Mouse (Mus musculus) embryonic facial prominence, embryonic 13.5 days (tissue): ENCODE results near the gene Anapc13. TPM values are rescaled to one million over a fixed set of nuclear protein-coding genes. Genes with fewer than 3 reads are reported as not detected.

Experiments used
- ATAC-seq: fragments of 200-750 bp; cut with Nextera tagmentation; 2 replicates; pipeline ENCODE4 v1.8.0; 2017; ENCODE audit warnings: low read depth; ENCODE audit not compliant: insufficient number of reproducible peaks, insufficient read depth, low FRiP score, low TSS enrichment
- H3K27ac ChIP-seq: fragments of 300-500 bp; sonication (generic); 2 replicates; pipeline ENCODE4 v1.5.1; 2015; ENCODE audit warnings: moderate library complexity, mild to moderate bottlenecking, inconsistent platforms
- H3K27me3 ChIP-seq: fragments of 300-500 bp; sonication (generic); 2 replicates; pipeline ENCODE4 v1.6.1; 2015; ENCODE audit warnings: mild to moderate bottlenecking, inconsistent platforms
- H3K36me3 ChIP-seq: fragments of 300-500 bp; sonication (generic); 2 replicates; pipeline ENCODE4 v1.6.1; 2015; ENCODE audit warnings: mild to moderate bottlenecking, inconsistent platforms
- H3K4me1 ChIP-seq: fragments of 300-500 bp; sonication (generic); 2 replicates; pipeline ENCODE4 v1.6.1; 2015; ENCODE audit warnings: inconsistent platforms
- H3K4me2 ChIP-seq: fragments of 300-500 bp; sonication (generic); 2 replicates; pipeline ENCODE4 v1.6.1; 2015; ENCODE audit warnings: moderate library complexity, mild to moderate bottlenecking, inconsistent platforms
- H3K4me3 ChIP-seq: fragments of 300-500 bp; sonication (generic); 2 replicates; pipeline ENCODE4 v1.5.1; 2015; ENCODE audit warnings: mild to moderate bottlenecking, inconsistent platforms
- H3K9ac ChIP-seq: fragments of 300-500 bp; sonication (generic); 2 replicates; pipeline ENCODE4 v1.6.1; 2015; ENCODE audit warnings: mild to moderate bottlenecking, inconsistent platforms
- H3K9me3 ChIP-seq: fragments of 300-500 bp; sonication (generic); 2 replicates; pipeline ENCODE4 v1.6.1; 2016; ENCODE audit warnings: inconsistent platforms
- WGBS: fragments of 180-500 bp; shearing (Covaris S2); methylation state at CpG from one replicate; pipeline ENCODE4 v1.1.7; 2015; ENCODE audit warnings: mixed read lengths; 5-methylcytosine and 5-hydroxymethylcytosine counted together
- polyA plus RNA-seq: library from polyadenylated mRNA; unstranded; fragments of >200 nt; fragmentation: Nextera tagmentation; extraction: Ambion mirVana; gene quantifications from 2 replicates; pipeline ENCODE4 v1.2.1, GENCODE M21; 2015

Anapc13 gene
- 195 and 200 TPM in 2 replicates for polyA plus RNA-seq

DNA sequence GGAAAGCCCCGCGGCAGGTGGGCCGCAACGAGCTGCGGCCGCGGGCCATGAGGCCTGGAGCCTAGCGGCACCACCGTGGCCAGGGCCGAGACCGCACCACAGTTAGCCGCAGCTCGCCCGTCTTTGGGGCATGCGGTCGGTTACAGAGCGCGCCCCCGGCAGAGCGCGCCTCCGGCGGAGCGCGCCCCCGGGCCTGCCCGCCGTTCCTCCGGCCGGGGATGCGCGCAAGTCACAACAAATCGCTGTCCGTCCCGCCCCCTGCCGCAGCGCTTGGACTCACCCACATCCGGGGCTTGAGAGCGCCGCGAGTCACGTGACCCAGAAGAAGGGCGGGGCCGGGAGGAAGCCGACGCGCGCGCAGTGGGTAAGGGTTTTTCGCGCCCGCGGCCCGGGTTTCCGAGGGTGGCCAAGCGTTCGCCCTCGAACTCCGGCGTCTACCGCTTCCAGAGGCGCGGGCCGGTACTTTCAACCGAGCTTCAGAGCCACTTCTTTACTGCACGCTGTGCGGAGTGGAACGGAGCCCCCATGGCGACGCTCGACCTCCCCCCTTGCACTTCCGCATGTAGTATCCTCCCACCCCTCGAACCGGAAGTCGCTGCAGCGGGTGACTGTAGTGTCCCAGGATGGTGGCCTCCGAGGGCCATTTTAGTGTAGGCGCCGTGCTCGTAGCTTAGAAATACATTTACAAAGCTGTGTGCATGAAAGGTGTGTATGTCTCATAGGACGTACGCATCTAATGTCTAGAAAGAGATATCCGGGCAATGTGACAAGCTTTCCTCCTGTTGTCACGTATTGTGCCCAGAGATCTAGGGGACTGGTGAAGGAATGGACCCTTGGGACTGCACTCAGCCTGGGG is at the start of gene Anapc13, which contains the start of gene Cep63:
TSS of gene Anapc13 (plus strand) at position 314 of the 856 bp plus-strand sequence.
TSS of gene Cep63 (minus strand) at position 552 of the 856 bp plus-strand sequence.
- peak within 1 kb of the TSS; percentile 98 for H3K27ac ChIP-seq
- H3K9me3 ChIP-seq: no peaks in the 10 kb centered on the region
- WGBS: under 1% methylated on average over 62 of the region's 84 CpGs
- H3K4me2 ChIP-seq: peak within 1 kb of the TSS; percentile 70
- no peaks in the 10 kb centered on the region for H3K27me3 ChIP-seq
- peak within 1 kb of the TSS; percentile 97 for H3K4me3 ChIP-seq
- peaks cover 6% of the 10 kb centered on the region; the same call in 1 of the 2 replicates for H3K36me3 ChIP-seq
- H3K9ac ChIP-seq: peak within 1 kb of the TSS; percentile 99
- H3K4me1 ChIP-seq: peaks cover 33% of the 10 kb centered on the region
- ATAC-seq: peak; percentile 92

DNA sequence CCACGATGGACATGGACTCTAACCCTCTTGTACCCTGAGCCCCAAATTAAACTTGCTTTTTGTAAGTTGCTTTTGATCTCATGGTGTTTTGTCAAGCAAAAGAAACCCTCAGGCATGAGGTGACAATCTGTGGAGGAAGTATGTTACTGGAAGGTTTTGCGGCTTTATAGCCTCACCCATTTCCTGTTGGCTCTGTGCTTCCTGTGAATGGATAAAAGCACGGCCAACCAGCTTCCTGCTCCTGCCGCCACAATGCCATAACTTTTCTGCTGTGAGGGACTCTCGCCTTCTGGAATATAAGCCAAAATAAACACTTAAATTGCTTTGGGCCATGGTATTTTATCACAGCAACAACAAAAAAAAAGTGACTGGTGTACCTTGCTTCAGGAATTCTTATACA is 48.6 kb upstream of the Anapc13 start:
- Histone ChIP-seq H3K9ac (no peak overlapping the region), H3K4me1 (no peaks in the 10 kb centered on the region), H3K4me3 (no peak overlapping the region), H3K4me2 (no peak overlapping the region), H3K36me3 (no peaks in the 10 kb centered on the region), H3K9me3 (no peaks in the 10 kb centered on the region), H3K27me3 (no peaks in the 10 kb centered on the region), H3K27ac (no peak overlapping the region)
- ATAC-seq: no peak
- WGBS: 68% methylated on average over 5 of the region's 5 CpGs

DNA sequence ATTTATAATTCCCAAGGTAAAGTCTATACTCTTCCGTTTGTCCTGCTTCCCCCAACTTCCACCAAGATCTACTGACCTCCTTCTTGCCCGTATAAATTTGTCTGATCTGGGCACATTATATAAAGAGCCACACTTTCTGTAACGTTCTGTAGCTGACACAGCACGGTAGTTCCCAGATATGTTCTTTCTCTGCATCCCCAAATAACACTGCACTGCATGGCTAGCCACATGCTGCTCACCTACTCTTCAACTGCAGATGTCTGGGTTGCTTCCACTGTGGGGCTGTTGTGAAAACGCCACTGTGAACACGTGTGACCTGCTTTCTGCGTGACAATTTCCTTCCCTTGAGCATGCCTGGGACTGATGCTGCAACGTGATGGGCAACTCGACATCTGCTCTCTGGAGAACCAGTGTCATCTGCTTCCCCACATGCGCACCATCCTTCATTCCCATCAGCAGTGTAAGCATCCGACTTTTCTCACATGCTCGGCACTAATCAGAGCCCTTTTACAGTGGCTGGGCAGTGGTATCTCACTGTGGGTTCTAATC is 44.1 kb upstream of the Anapc13 start:
- no peak overlapping the region for H3K9ac ChIP-seq
- H3K27ac ChIP-seq: no peak overlapping the region
- no peaks in the 10 kb centered on the region for H3K9me3 ChIP-seq
- no peak for ATAC-seq
- H3K4me3 ChIP-seq: no peak overlapping the region
- peaks cover 30% of the 10 kb centered on the region for H3K36me3 ChIP-seq
- H3K27me3 ChIP-seq: no peaks in the 10 kb centered on the region
- 76% methylated on average over 12 of the region's 12 CpGs for WGBS
- no peak overlapping the region for H3K4me2 ChIP-seq
- H3K4me1 ChIP-seq: 0 out of 2 replicates have a peak, but pooled peaks cover 4% of the 10 kb centered on the region

DNA sequence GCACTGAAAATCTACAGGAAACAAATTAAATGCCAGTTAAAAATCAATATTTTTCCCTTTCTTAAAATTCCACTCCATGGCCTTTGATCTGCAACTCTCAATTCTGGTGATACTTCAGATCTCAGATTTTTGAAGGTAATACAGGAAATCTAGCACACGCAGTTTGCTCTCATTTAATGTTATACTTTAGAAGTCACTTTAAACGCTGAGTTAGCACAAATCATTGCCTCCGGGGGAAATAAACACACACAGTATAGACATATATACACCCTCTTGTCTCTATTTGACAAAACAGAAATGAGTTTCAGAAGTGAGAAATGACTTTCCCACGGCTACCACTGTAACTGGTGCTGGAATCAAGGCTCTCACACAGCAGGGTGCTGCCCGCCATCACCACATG is 38.7 kb upstream of the Anapc13 start:
- Histone ChIP-seq H3K9me3 (no peaks in the 10 kb centered on the region), H3K4me3 (no peak overlapping the region), H3K9ac (no peak overlapping the region), H3K36me3 (peaks cover 43% of the 10 kb centered on the region), H3K27ac (no peak overlapping the region), H3K4me1 (0 out of 2 replicates have a peak, but pooled peaks cover 4% of the 10 kb centered on the region), H3K4me2 (no peak overlapping the region), H3K27me3 (no peaks in the 10 kb centered on the region)
- WGBS: 80% methylated on average over 5 of the region's 5 CpGs
- no peak for ATAC-seq

DNA sequence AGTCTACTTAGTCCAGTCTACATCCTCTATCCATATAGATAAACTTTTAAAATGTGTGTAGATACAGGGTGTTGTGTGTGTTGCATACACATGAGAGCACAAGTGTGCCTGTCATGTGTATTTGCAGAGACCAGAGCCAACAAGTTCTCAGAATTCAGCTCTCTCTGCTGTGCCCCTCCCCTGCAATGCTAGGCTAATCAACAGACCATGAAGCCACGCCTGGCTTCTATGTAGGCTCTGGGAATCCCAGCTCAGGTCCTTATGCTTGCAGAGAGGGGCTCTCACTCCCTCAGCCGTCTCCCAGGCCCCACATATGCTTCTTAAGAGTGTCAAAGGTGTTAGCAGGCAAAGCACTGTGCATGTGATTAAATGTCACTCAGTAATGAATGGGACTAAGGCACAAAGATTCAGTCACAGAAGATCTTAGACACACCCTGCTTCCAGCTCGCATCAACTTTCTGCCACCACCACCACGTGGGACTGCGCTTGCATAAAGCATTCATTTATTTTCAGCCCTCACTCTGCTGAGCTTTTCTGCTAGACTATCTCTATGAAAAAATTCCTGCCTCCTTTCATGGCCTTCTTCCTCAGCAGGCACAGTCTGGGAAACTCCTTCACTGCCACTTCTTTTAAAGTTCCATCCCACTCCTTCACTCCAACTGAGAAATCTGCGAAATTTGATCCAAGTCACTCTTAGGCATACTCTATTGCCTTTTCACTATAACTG is 31.3 kb upstream of the Anapc13 start:
- H3K36me3 ChIP-seq: peaks cover 44% of the 10 kb centered on the region
- ATAC-seq: no peak

DNA sequence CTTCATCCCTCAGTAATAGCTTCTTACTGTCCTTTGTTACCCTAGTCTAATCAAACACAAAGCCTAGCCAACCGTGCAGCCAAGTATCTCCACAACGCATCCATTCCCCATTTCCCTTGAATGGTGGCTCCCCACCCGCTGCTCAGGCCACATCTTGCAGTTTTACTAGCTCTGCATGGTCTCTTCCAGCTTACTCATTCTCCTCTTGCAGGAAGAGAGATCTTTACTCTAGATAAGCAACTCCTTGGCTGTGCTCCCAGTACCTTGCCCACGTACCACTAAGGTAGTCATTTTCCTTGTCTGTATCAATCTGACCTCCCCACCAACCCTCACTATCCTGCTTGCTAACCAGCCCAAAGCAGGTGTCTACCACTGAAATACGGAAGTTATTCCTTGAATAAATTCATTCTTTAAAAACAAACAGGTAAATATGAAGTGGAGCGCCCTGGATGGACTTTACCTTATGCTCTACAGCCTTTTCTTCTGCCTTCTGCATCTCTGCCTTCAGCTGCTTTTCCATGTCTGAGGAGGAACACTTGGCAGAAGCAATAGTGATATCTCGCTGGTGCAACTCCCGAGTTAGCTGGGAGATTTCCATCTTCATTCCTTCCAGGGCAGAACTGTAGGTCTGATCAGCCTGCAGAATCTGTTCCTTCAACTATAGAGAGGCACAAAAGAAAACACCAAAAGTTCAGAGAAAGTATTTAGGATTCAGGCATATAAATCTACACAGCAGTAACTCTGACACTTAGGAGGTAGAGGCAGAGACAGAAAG is 30.2 kb upstream of the Anapc13 start:
- H3K4me3 ChIP-seq: no peak overlapping the region
- H3K9ac ChIP-seq: no peak overlapping the region
- peaks cover 47% of the 10 kb centered on the region for H3K36me3 ChIP-seq
- 82% methylated on average over 8 of the region's 8 CpGs for WGBS
- H3K9me3 ChIP-seq: no peaks in the 10 kb centered on the region
- no peak for ATAC-seq
- peak overlapping the region; percentile 44; the same call in 1 of the 2 replicates for H3K27ac ChIP-seq
- no peaks in the 10 kb centered on the region for H3K27me3 ChIP-seq
- H3K4me2 ChIP-seq: no peak overlapping the region
- peaks cover 10% of the 10 kb centered on the region for H3K4me1 ChIP-seq

More for the DNA sequence above, 31.3 kb upstream of the Anapc13 start:
- H3K27ac ChIP-seq: 0 out of 2 replicates have a peak overlapping the region, but pooled peaks have one; percentile 44
- no peak overlapping the region for H3K4me2 ChIP-seq
- peaks cover 10% of the 10 kb centered on the region for H3K4me1 ChIP-seq
- WGBS: 57% methylated on average over 6 of the region's 6 CpGs
- no peak overlapping the region for H3K4me3 ChIP-seq
- H3K27me3 ChIP-seq: no peaks in the 10 kb centered on the region
- H3K9me3 ChIP-seq: no peaks in the 10 kb centered on the region
- H3K9ac ChIP-seq: no peak overlapping the region

DNA sequence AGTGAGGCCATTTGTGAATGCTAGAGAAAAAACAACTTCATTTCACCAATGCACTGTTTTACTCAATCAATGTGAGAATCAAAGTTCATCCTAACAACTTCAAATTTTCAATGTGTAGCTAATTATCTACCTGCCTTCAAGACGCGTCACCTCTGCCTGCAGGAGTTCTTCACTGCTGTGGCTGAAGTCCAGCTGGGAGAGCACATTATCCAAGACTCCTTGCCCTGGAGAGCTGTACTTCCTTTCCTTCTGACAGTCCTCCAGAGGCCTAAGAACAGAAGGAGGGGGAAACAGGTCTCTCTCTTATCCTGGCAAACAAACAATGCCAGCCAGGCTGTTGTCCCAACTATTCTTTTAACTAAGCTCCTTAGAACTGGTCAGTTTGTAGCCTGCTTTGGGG is 24.9 kb upstream of the Anapc13 start:
- Histone ChIP-seq H3K27ac (no peak overlapping the region), H3K9ac (no peak overlapping the region), H3K36me3 (peaks cover 44% of the 10 kb centered on the region), H3K4me3 (no peak overlapping the region), H3K4me2 (no peak overlapping the region), H3K4me1 (no peaks in the 10 kb centered on the region), H3K9me3 (no peaks in the 10 kb centered on the region), H3K27me3 (no peaks in the 10 kb centered on the region)
- ATAC-seq: no peak
- WGBS: 77% methylated on average over 2 of the region's 2 CpGs

DNA sequence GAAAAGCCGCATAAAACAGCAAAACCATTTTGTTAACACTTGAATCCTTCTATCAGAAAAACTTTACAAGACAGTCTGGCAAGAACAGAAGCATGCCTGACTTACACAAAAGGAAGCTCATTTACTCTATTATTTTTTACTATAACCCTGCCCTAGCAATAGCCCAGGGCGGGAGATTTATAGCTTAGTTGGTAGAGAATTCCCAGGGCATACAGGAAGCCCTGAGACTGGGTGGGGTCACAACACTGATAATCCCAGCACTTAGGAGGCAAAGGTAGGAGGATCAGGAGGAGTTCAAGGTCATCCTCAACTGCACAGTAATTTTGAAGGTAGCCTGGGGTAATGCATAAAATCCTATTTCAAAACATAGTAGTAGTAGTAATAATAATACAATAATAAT is 24.4 kb upstream of the Anapc13 start:
- H3K4me1 ChIP-seq: no peaks in the 10 kb centered on the region
- H3K4me3 ChIP-seq: no peak overlapping the region
- H3K27me3 ChIP-seq: no peaks in the 10 kb centered on the region
- H3K9me3 ChIP-seq: no peaks in the 10 kb centered on the region
- no peak overlapping the region for H3K9ac ChIP-seq
- no peak for ATAC-seq
- peaks cover 40% of the 10 kb centered on the region for H3K36me3 ChIP-seq
- WGBS: 85% methylated on average over 2 of the region's 2 CpGs
- no peak overlapping the region for H3K27ac ChIP-seq
- no peak overlapping the region for H3K4me2 ChIP-seq

DNA sequence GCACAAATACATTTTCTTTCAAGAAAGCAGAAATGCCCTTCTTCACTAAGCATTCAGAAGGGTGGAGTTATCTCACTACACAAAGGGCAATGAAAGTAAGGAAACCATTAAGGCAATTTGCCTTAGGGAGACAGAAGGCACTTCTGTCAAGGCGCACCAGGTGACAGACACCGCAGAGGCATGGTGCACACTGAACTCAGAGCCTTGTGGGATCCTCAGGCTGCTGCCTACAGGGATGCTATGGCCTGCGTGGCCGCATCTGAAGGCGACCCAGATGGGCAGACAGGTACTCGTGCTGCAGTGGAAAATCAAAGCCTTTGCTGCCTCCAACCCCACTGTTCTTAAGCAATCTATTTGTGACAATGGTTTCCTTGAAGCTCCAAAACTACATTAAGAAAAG is 20.9 kb upstream of the Anapc13 start:
- Histone ChIP-seq H3K9me3 (no peaks in the 10 kb centered on the region), H3K4me1 (no peaks in the 10 kb centered on the region), H3K9ac (no peak overlapping the region), H3K4me3 (no peak overlapping the region), H3K4me2 (no peak overlapping the region), H3K27ac (no peak overlapping the region), H3K36me3 (peaks cover 43% of the 10 kb centered on the region), H3K27me3 (no peaks in the 10 kb centered on the region)
- no peak for ATAC-seq
- WGBS: 80% methylated on average over 6 of the region's 6 CpGs

DNA sequence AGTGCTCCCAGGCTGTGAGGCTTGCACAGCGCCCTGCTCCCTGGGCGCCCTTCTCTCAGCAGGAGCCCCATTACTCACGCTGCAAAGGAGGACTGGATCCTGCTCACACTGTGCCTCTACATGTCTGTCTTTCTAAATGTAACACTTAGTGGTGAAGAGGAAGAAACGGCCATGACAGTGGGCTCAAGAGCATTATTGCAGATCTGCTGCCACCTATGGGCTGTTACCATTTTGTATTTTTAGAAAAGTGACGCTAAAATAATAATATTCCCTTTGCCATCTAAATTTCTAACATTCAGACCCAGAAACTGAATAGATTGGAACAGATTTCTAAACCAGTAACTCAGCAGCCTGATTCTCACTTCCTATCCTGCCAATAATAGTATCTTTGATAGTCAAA is 18.6 kb upstream of the Anapc13 start:
- no peaks in the 10 kb centered on the region for H3K4me1 ChIP-seq
- no peaks in the 10 kb centered on the region for H3K27me3 ChIP-seq
- 71% methylated on average over 5 of the region's 5 CpGs for WGBS
- no peak overlapping the region for H3K4me2 ChIP-seq
- no peak for ATAC-seq
- no peak overlapping the region for H3K4me3 ChIP-seq
- peaks cover 44% of the 10 kb centered on the region for H3K36me3 ChIP-seq
- no peaks in the 10 kb centered on the region for H3K9me3 ChIP-seq
- H3K9ac ChIP-seq: no peak overlapping the region
- no peak overlapping the region for H3K27ac ChIP-seq

DNA sequence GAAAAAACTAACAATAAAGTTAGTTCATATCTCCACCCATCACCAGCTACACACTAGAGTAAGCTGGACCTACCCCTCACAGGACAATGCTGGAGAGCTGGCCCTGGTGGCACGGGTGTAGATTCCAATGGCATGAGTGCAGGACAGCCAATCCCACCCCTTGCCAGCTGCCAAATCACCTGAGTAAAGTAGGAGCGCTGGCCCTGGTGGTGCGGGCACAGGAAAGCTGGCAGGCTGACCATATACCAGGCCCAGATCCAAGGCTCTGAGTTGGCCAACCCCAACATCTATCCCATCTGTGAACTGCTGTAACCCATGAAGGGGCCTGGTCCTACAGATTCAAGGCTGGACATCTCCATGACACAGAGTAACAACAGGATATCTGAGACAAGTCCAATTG is 16.9 kb upstream of the Anapc13 start:
- no peaks in the 10 kb centered on the region for H3K9me3 ChIP-seq
- no peak overlapping the region for H3K4me2 ChIP-seq
- no peaks in the 10 kb centered on the region for H3K4me1 ChIP-seq
- peaks cover 54% of the 10 kb centered on the region for H3K36me3 ChIP-seq
- ATAC-seq: no peak
- no peaks in the 10 kb centered on the region for H3K27me3 ChIP-seq
- WGBS: 87% methylated on average over 3 of the region's 3 CpGs
- H3K27ac ChIP-seq: no peak overlapping the region
- H3K4me3 ChIP-seq: no peak overlapping the region
- no peak overlapping the region for H3K9ac ChIP-seq
